Mouse (Mus musculus) bone marrow, adult 2 months (tissue): ENCODE data around the gene Clic6. TPM values are rescaled to one million over a fixed set of nuclear protein-coding genes. Genes with fewer than 3 reads are reported as not detected.

Experiments
- H3K27ac ChIP-seq: fragments of 200-500 bp; 2 replicates; pipeline ENCODE4 v1.5.1; 2012; ENCODE audit warnings: low read depth, mild to moderate bottlenecking, control low read depth, inconsistent platforms, low read length; ENCODE audit not compliant: control insufficient read depth, poor library complexity, insufficient read depth
- H3K4me1 ChIP-seq: fragments of 200-500 bp; 2 replicates; pipeline ENCODE4 v1.6.1; 2011; ENCODE audit warnings: low read length; ENCODE audit not compliant: control insufficient read depth, insufficient read depth
- H3K4me3 ChIP-seq: fragments of 200-500 bp; replicated peaks from 2 replicates; pipeline ENCODE3; 2011; ENCODE audit warnings: mild to moderate bottlenecking, low read depth, low read length, control low read depth; ENCODE audit not compliant: control insufficient read depth
- CTCF ChIP-seq: fragments of 200-500 bp; IDR thresholded peaks from 2 replicates; pipeline ENCODE4 v1.5.1; 2011; ENCODE audit warnings: low read length, control low read depth; ENCODE audit not compliant: control insufficient read depth, insufficient read depth
- POLR2A ChIP-seq: fragments of 200-500 bp; IDR thresholded peaks from 2 replicates; pipeline ENCODE4 v1.6.1; 2011; ENCODE audit warnings: low read depth, mild to moderate bottlenecking, control low read depth, low read length, borderline replicate concordance; ENCODE audit not compliant: control insufficient read depth
- WGBS: fragments of 180-500 bp; shearing (Covaris S2); methylation state at CpG from one replicate; pipeline ENCODE4 v1.1.7; 2018; 5-methylcytosine and 5-hydroxymethylcytosine counted together
- polyA plus RNA-seq: library from polyadenylated mRNA; stranded (reverse); fragments of >200 nt; gene quantifications from 2 replicates; pipeline ENCODE4 v1.2.4, GENCODE M21; 2011; ENCODE audit warnings: low replicate concordance; ENCODE audit not compliant: missing spikeins, insufficient read depth, insufficient read length

Gene Clic6
- polyA plus RNA-seq, 1 experiment, result not detected

DNA sequence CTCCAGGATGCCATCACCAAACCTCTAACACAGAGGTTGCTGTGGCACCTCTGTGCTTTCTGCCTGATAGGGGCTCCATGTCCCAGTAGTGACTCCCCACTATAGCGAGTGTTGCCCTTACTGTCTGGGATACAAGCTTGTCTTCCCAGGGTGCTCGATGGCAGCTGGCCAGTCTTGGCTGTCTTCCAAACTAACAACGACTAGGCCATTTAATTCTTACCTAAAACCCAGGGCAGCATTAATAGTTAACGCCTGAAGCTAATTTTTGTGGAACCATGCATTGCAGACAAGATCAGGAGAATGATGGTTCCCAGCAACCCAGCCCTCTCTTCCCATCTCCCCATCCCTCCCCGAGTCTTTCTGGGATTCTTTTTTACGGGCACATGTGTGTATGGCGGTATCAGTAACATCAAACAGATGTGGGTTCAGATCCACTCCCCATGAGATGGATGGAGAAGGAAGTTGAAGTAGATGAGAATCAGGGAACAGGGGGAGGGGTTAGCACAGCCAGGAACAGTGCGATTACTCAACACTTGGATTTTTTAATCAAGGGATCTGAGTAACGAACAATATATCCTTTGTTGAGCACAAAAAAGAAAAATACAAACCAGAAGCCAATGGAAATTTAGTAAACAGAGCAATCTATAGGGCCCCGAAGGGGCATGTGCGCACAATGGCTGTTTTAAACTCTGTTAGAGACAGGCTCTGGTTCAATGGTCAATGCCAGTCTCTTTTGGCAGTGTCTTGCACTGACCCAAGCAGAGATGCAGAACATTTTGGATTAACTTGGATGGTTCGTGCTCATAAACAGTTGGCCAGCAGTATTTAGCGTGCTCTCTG is 66.0 kb downstream of the Clic6 start:
- no peak overlapping the region for H3K4me3 ChIP-seq
- no peaks in the 10 kb centered on the region for H3K4me1 ChIP-seq
- no peak overlapping the region for H3K27ac ChIP-seq
- no peak for TF ChIP-seq CTCF
- no peak for TF ChIP-seq POLR2A
- WGBS, result 69% methylated on average over 13 of the region's 13 CpGs

DNA sequence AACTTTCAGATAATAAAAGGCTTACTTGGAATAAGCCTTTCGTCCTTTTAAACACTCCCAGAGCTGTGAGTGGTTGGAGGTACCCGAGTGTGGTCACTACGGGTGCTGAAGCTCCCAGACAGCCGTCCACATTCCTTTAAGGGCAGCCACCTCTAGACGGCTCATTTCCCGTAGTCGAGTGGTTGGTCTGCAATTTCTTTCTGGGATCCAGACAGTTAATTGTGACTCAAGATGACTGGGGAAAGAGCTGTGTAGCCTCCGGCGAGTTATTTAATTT is 66.5 kb downstream of the Clic6 start:
- no peak overlapping the region for H3K4me3 ChIP-seq
- no peak overlapping the region for H3K27ac ChIP-seq
- H3K4me1 ChIP-seq, result no peaks in the 10 kb centered on the region
- TF ChIP-seq CTCF, result no peak
- TF ChIP-seq POLR2A, result no peak
- whole genome bisulfite sequencing, result 78% methylated on average over 9 of the region's 9 CpGs

- WGBS, result 32% methylated on average over 11 of the region's 11 CpGs
- Histone ChIP-seq H3K4me3 (no peak overlapping the region), H3K4me1 (no peaks in the 10 kb centered on the region), H3K27ac (no peak overlapping the region)
- TF ChIP-seq CTCF (no peak), POLR2A (no peak)
These were observed 67.3 kb downstream of the Clic6 start for GRCm38 (mm10) chr16:92552858-92553257.

DNA sequence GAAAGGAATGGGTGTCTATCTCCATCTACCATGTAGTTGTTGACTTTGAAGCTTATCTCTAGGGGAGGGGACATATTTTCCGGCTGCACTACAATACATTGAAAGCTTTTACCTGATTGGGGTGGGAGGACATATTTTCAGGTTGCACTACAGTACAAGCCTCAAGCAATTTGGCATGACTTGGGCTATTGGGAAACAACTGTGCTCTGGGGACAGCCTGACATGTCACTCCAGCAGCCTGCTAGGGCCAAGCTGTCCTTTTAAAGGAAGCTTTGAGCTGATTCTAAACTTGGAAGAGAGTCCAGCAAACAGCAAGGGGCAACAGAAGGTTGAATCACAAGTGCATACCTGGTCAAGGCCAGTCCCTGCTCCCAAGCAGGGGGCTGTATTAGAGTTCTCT is 69.5 kb downstream of the Clic6 start:
- H3K4me3 ChIP-seq, result no peak overlapping the region
- H3K4me1 ChIP-seq, result no peaks in the 10 kb centered on the region
- TF ChIP-seq POLR2A, result no peak
- TF ChIP-seq CTCF, result no peak
- H3K27ac ChIP-seq, result no peak overlapping the region
- WGBS, result 79% methylated on average over 1 of the region's 1 CpGs

DNA sequence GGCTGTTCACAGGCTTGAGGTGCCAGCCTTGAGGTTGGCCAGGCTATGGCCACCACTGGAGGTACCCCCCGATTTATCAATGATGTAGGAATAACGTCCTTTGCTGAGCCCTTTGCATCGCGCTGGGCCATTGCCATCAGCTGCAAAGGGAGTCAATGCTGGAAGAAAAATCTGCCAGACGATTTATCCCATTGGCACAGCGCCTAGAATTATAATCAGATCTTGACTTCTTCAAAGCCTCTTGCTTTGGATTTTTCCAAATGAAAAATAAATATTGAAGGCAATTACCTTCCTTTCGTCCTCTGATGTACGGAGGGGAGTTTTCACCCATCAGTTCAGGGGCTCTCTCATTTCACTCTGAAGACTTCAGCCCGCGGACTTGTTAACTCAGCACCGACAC is 79.8 kb downstream of the Clic6 start:
- WGBS, result 72% methylated on average over 11 of the region's 11 CpGs
- no peak for TF ChIP-seq POLR2A
- TF ChIP-seq CTCF, result no peak
- Histone ChIP-seq H3K27ac (no peak overlapping the region), H3K4me1 (no peaks in the 10 kb centered on the region), H3K4me3 (no peak overlapping the region)

DNA sequence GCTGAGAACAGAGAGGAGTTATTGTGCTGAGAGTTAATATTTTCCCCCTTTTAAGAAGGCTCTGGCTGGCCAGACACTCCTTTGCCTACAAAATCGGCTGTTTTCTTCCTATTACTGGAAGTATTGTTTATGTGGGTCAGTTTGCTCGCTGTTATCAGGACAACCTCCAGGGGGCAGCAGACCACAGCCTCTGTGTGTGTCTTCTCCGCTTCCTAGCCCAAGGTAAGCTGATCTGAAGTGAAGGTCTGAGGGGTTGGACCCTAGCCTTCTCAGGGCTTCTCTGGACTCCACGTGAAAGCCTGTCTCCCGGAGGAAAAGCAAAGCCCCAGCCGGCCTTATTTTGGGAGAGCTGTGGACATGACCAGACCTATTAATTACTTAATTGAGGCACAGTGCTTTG is 80.2 kb downstream of the Clic6 start:
- peak; percentile 94 for TF ChIP-seq CTCF
- no peak for TF ChIP-seq POLR2A
- no peak overlapping the region for H3K27ac ChIP-seq
- WGBS, result 3% methylated on average over 6 of the region's 6 CpGs
- H3K4me1 ChIP-seq, result no peaks in the 10 kb centered on the region
- H3K4me3 ChIP-seq, result no peak overlapping the region

DNA sequence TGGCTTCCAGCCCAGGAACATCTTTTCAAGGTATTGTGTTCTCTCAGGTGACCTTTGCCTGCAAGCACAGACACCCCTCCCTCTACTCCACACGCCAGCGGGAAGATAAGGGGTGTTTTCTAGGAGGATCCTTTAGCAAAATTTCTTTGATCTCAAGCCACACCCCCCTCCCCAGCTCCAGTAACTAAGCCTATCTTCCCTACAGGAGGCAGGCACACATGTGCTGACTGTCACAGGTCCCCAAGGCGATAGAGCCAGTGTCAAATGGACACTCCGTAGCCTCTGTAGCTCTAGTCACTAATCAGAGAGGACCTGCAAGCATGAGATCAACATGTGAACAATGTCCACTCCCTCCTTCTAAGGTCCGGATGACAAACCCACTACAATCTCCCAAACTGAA is 80.6 kb downstream of the Clic6 start:
- Histone ChIP-seq H3K4me3 (no peak overlapping the region), H3K4me1 (no peaks in the 10 kb centered on the region), H3K27ac (no peak overlapping the region)
- no peak for TF ChIP-seq POLR2A
- TF ChIP-seq CTCF, result no peak
- 58% methylated on average over 5 of the region's 5 CpGs for WGBS

DNA sequence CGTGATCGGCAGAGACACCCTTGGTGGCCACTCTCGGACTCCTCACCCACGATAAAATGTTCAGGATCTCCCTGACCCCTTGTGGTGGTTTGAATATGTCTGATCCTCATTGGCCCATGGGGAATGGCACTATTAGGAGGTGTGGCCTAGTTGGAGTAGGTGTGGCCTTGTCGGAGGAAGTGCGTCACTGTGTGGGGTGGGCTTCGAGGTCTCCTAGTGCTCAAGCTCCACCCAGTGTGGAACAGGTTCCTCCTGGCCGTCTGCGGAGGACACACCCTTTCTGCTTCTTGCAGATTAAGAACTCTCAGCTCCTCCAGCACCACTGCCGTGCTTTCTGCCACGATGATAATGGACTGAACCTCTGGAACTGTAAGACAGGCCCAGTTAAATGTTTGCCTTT is 85.7 kb downstream of the Clic6 start:
- Histone ChIP-seq H3K27ac (no peak overlapping the region), H3K4me3 (no peak overlapping the region), H3K4me1 (peaks cover 2% of the 10 kb centered on the region)
- WGBS, result 77% methylated on average over 11 of the region's 11 CpGs
- no peak for TF ChIP-seq POLR2A
- no peak for TF ChIP-seq CTCF

GRCm38 (mm10) chr16:92573193-92573592 is 87.7 kb downstream of the Clic6 start:
- 40% methylated on average over 4 of the region's 4 CpGs for WGBS

More at GRCm38 (mm10) chr16:92573193-92573592, 87.7 kb downstream of the Clic6 start:
- TF ChIP-seq POLR2A (no peak), CTCF (no peak)
- no peak overlapping the region for H3K4me3 ChIP-seq
- peaks cover 2% of the 10 kb centered on the region for H3K4me1 ChIP-seq
- H3K27ac ChIP-seq, result no peak overlapping the region
